Mouse (Mus musculus): Measurements from ENCODE around the gene Epop.

- TF ChIP-seq POLR2A (IDR thresholded peaks at IDR 0.05; ENCODE audit: insufficient read length, low read depth) (no peak), MYOG (IDR thresholded peaks at IDR 0.05; ENCODE audit: control insufficient read depth in 1 of 3, insufficient read depth in 1 of 3, insufficient read length in 2 of 3, low read depth in 2 of 3) (no peak), E2F4 (IDR thresholded peaks at IDR 0.05; ENCODE audit: insufficient read depth) (no peak), TCF12 (IDR thresholded peaks at IDR 0.05; ENCODE audit: insufficient read depth, poor library complexity, severe bottlenecking) (no peak), CEBPB (IDR thresholded peaks at IDR 0.05; ENCODE audit: insufficient read depth, poor library complexity, severe bottlenecking) (no peak), SRF (IDR thresholded peaks at IDR 0.05; ENCODE audit: control insufficient read depth, insufficient read length, low read depth) (no peak), POLR2AphosphoS2 (IDR thresholded peaks at IDR 0.05; ENCODE audit: insufficient read length, low read depth) (no peak), MAX (IDR thresholded peaks at IDR 0.05; ENCODE audit: low read depth) (peak; percentile 27), USF1 (IDR thresholded peaks at IDR 0.05; ENCODE audit: low read depth) (peak; percentile 46), REST (IDR thresholded peaks at IDR 0.05; ENCODE audit: insufficient read depth, insufficient read length) (no peak), MYOD1 (IDR thresholded peaks at IDR 0.05; ENCODE audit: control insufficient read depth in 1 of 3, insufficient read length in 2 of 3, low read depth in 2 of 3) (no peak), TCF3 (IDR thresholded peaks at IDR 0.05; ENCODE audit: insufficient read length, low read depth) (no peak)
These were observed 2.4 kb upstream of the Epop start for GRCm38 (mm10) chr11:97631938-97632337.
